Mouse (Mus musculus) cerebellum, adult 2 months (tissue): Measurements from ENCODE around the gene AY358078. TPM values are rescaled to one million over a fixed set of nuclear protein-coding genes. Genes with fewer than 3 reads are reported as not detected.
"Not testable (repeated sequence)": the region's sequence is repeated elsewhere in the genome, so short reads cannot be mapped to it uniquely, and the experiment has no call there.

Experiments
- DNase-seq, 2 experiments: peaks; one replicate each; pipeline ENCODE4 v3.0.0; 2021
- H3K27ac ChIP-seq: fragments of 200-500 bp; 2 replicates; pipeline ENCODE4 v1.5.1; 2012; ENCODE audit warnings: low read length, control low read depth, inconsistent platforms; ENCODE audit not compliant: insufficient read depth
- H3K27me3 ChIP-seq: fragments of 200-500 bp; 2 replicates; pipeline ENCODE4 v1.6.1; 2012; ENCODE audit warnings: inconsistent platforms, mild to moderate bottlenecking, low read length, moderate library complexity; ENCODE audit not compliant: control insufficient read depth, insufficient read depth
- H3K4me1 ChIP-seq: fragments of 200-500 bp; 2 replicates; pipeline ENCODE4 v1.6.1; 2011; ENCODE audit warnings: low read length; ENCODE audit not compliant: control insufficient read depth, insufficient read depth
- H3K4me3 ChIP-seq: fragments of 200-500 bp; replicated peaks from 2 replicates; pipeline ENCODE3; 2011; ENCODE audit warnings: mild to moderate bottlenecking, low read depth, low read length, control low read depth; ENCODE audit not compliant: insufficient read depth
- CTCF ChIP-seq: fragments of 200-500 bp; IDR thresholded peaks from 2 replicates; pipeline ENCODE4 v1.5.1; 2011; ENCODE audit warnings: low read depth, mild to moderate bottlenecking, control low read depth, low read length, moderate library complexity, borderline replicate concordance; ENCODE audit not compliant: insufficient read depth
- POLR2A ChIP-seq: fragments of 200-500 bp; IDR thresholded peaks from 2 replicates; pipeline ENCODE4 v1.6.1; 2011; ENCODE audit warnings: low read length, control low read depth, borderline replicate concordance; ENCODE audit not compliant: insufficient read depth
- WGBS: fragments of 180-500 bp; shearing (Covaris S2); methylation state at CpG from one replicate; pipeline ENCODE4 v1.1.7; 2018; 5-methylcytosine and 5-hydroxymethylcytosine counted together
- polyA plus RNA-seq: library from polyadenylated mRNA; depleted of rRNA; stranded (reverse); fragments of >200 nt; gene quantifications from 2 replicates; pipeline ENCODE4 v1.2.3, GENCODE M21; 2012; rRNA removed

AY358078 gene
- polyA plus RNA-seq, 1 experiment = not detected

DNA sequence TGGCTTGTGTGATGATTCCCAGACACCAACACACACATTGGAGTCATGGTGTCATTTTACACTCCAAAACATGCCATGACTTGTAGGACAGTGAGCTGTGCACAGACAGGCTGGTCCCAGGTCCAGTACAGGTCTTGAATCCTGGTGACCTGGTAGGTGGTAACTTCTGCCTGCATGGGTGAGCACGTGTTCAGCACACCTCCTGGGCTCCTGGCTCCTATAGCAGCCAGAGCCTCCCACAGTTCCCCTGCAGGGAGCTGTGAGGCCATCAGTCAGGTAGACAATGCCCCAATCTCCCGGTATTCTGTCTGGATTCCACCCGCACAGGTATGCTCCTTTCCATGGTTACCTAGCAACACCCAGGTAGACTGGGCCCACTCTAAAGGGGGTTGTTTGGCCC lies 46.7 kb downstream of the AY358078 start:
- TF ChIP-seq CTCF (no peak), POLR2A (no peak)
- H3K27ac ChIP-seq = no peak overlapping the region
- WGBS = 62% methylated on average over 3 of the region's 3 CpGs
- H3K4me1 ChIP-seq = no peaks in the 10 kb centered on the region
- H3K4me3 ChIP-seq = no peak overlapping the region
- no peak for DNase-seq
- no peaks in the 10 kb centered on the region for H3K27me3 ChIP-seq

DNA sequence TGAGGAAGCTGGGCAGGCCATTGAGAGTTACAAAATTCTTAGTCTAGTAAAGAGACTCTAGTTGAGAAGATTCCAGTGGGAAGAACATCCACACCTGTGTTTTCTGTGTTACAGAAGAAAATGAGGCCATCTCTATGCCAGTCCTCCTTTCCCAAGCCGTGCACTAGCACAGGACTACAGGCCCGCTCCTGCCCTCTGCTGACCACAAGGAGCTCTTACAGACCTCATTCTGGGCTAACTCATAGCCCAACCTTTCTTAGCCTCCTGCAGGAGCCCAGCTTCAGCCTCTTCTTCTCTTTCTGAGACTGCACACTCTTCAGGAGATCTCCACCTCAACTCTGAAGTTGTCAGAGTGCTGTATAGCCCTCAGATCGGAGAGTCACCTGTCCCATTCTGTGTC lies 51.2 kb downstream of the AY358078 start:
- not testable (repeated sequence) for DNase-seq, H3K4me1 ChIP-seq, H3K27me3 ChIP-seq, H3K27ac ChIP-seq, H3K4me3 ChIP-seq
- WGBS = 41% methylated on average over 3 of the region's 3 CpGs

GRCm38 (mm10) chr14:51853399-51853798 lies 53.6 kb downstream of the AY358078 start, which contains the start of gene Ear6:
Gene Ear6, plus strand, starts transcription at chr14:51853699.
- no peaks in the 10 kb centered on the region for H3K4me1 ChIP-seq
- no peak for TF ChIP-seq CTCF
- TF ChIP-seq POLR2A = no peak
- H3K27ac ChIP-seq = no peak within 1 kb of the TSS
- H3K27me3 ChIP-seq = no peaks in the 10 kb centered on the region
- no peak within 1 kb of the TSS for H3K4me3 ChIP-seq
- DNase-seq = no peak

GRCm38 (mm10) chr14:51855280-51855679 lies 55.4 kb downstream of the AY358078 start:
- H3K4me1 ChIP-seq, H3K27me3 ChIP-seq, H3K27ac ChIP-seq, DNase-seq, H3K4me3 ChIP-seq: not testable (repeated sequence)
- 85% methylated on average over 7 of the region's 7 CpGs for WGBS

DNA sequence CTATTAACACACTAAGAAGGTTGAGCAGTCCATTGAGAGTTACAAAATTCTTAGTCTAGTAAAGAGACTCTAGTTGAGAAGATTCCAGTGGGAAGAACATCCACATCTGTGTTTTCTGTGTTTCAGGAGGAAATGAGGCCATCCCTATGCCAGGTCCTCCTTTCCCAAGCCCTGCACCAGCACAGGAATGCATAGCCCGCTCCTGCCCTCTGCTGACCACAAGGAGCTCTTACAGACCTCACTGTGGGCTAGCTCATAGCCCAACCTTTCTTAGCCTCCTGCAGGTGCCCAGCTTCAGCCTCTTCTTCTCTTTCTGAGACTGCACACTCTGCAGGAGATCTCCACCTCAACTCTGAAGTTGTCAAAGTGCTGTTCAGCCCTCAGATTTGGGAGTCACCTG lies 63.8 kb downstream of the AY358078 start:
- TF ChIP-seq CTCF = peak; percentile 43; the same call in 1 of the 2 replicates
- WGBS = 11% methylated on average over 1 of the region's 1 CpGs
- H3K4me1 ChIP-seq = not testable (repeated sequence)

GRCm38 (mm10) chr14:51870756-51871155 lies 70.9 kb downstream of the AY358078 start:
- 75% methylated on average over 2 of the region's 2 CpGs for WGBS
- no peak for TF ChIP-seq CTCF
- no peak for TF ChIP-seq POLR2A
- Histone ChIP-seq H3K27ac (no peak overlapping the region), H3K27me3 (no peaks in the 10 kb centered on the region), H3K4me3 (no peak overlapping the region), H3K4me1 (no peaks in the 10 kb centered on the region)
- DNase-seq = no peak

More for the DNA sequence above, 63.8 kb downstream of the AY358078 start:
- not testable (repeated sequence) for H3K27ac ChIP-seq, H3K27me3 ChIP-seq, DNase-seq, H3K4me3 ChIP-seq

- H3K27me3 ChIP-seq = no peaks in the 10 kb centered on the region
- no peaks in the 10 kb centered on the region for H3K4me1 ChIP-seq
- DNase-seq = no peak
- TF ChIP-seq CTCF (no peak), POLR2A (no peak)
- no peak overlapping the region for H3K4me3 ChIP-seq
- WGBS = 60% methylated on average over 9 of the region's 9 CpGs
- H3K27ac ChIP-seq = no peak overlapping the region
Measured at GRCm38 (mm10) chr14:51871741-51872140, 71.9 kb downstream of the AY358078 start.

Other genes starting within 250 kb of the AY358078 start
- not detected in 2 replicates for gene Gm5622, start 247.3 kb upstream of the AY358078 start, polyA plus RNA-seq
- not detected in 2 replicates for gene Gm17175, start 226.0 kb upstream of the AY358078 start, polyA plus RNA-seq
- gene Gm17174, start 207.9 kb upstream of the AY358078 start, polyA plus RNA-seq = not detected in 2 replicates
- gene Gm17078, start 188.7 kb upstream of the AY358078 start, polyA plus RNA-seq = not detected in 2 replicates
- gene Gm4181, start 164.4 kb upstream of the AY358078 start, polyA plus RNA-seq = not detected in 2 replicates
- gene Gm17079, start 104.6 kb upstream of the AY358078 start, polyA plus RNA-seq = not detected in 2 replicates
- not detected in 2 replicates for gene Gm5800, start 82.9 kb upstream of the AY358078 start, polyA plus RNA-seq
- not detected in 2 replicates for gene Ang4, start 26.5 kb upstream of the AY358078 start, polyA plus RNA-seq
- gene Ear6, start 53.7 kb downstream of the AY358078 start, polyA plus RNA-seq = not detected in 2 replicates
- 52.5 and 55.4 TPM in 2 replicates for gene Mettl17, start 84.8 kb downstream of the AY358078 start, polyA plus RNA-seq
- gene Slc39a2, start 92.8 kb downstream of the AY358078 start, polyA plus RNA-seq = 13.8 and 15.0 TPM in 2 replicates
- 997 and 1,033 TPM in 2 replicates for gene Ndrg2, start 114.1 kb downstream of the AY358078 start, polyA plus RNA-seq
- not detected in 2 replicates for gene Tppp2, start 118.4 kb downstream of the AY358078 start, polyA plus RNA-seq
- gene Rnase13, start 122.7 kb downstream of the AY358078 start, polyA plus RNA-seq = 0.10 TPM in 1 of 2 replicates, not detected in the other
- gene Arhgef40, start 184.7 kb downstream of the AY358078 start, polyA plus RNA-seq = 44.1 and 48.0 TPM in 2 replicates
- gene Tmem253, start 215.6 kb downstream of the AY358078 start, polyA plus RNA-seq = 2.0 and 2.4 TPM in 2 replicates
- gene Zfp219, start 220.7 kb downstream of the AY358078 start, polyA plus RNA-seq = 184 and 188 TPM in 2 replicates
- 0.03 and 0.10 TPM in 2 replicates for gene Olfr221, start 242.4 kb downstream of the AY358078 start, polyA plus RNA-seq